Mouse (Mus musculus): Measurements from ENCODE around the gene Rbm20.
"Not testable (repeated sequence)": the region's sequence is repeated elsewhere in the genome, so short reads cannot be mapped to it uniquely, and the experiment has no call there.

Rbm20 gene

GRCm38 (mm10) chr19:53902739-53903487, 225.8 kb downstream of the Rbm20 start:
- in situ Hi-C loops (cut with MboI) = no loop called here

GRCm38 (mm10) chr19:53903507-53904321, 226.6 kb downstream of the Rbm20 start:
- in situ Hi-C loops (cut with MboI) = no loop called here

- in situ Hi-C loops (cut with MboI) = no loop called here
Observed at GRCm38 (mm10) chr19:53904833-53905480, 227.9 kb downstream of the Rbm20 start.

- in situ Hi-C loops (cut with MboI) = no loop called here
Observed at GRCm38 (mm10) chr19:53906033-53906702, 229.1 kb downstream of the Rbm20 start.

- in situ Hi-C loops (cut with MboI) = not testable (repeated sequence)
Observed at GRCm38 (mm10) chr19:53906703-53907070, 229.6 kb downstream of the Rbm20 start.

- in situ Hi-C loops (cut with MboI) = no loop called here
Observed at GRCm38 (mm10) chr19:53914950-53915349, 237.8 kb downstream of the Rbm20 start.

All from mature B cell (primary cell).